8 mouse cellular contexts compared by ENCODE assay signal in genomic region chr3:129725592-129725991, GRCm38 (mm10). TPM values are rescaled to one million over a fixed set of nuclear protein-coding genes. Genes with fewer than 3 reads are reported as not detected.
DNase-seq lines count a peak whose midpoint lies in the region; ATAC-seq lines count a peak whose summit lies in the region.

No protein-coding gene starts in this region.

- peak overlapping the region; percentile 26 for H3K4me2 ChIP-seq in neural tube, embryonic 11.5 days (ENCODE audit: low read depth)
- peak overlapping the region; percentile 74 for H3K4me2 ChIP-seq in liver, embryonic 13.5 days

- no peaks in the 10 kb centered on the region for H3K27me3 ChIP-seq in neural tube, embryonic 11.5 days (ENCODE audit: control insufficient read depth, insufficient read depth, low read length)
- 0 out of 2 replicates have a peak, but pooled peaks cover 2% of the 10 kb centered on the region for H3K27me3 ChIP-seq in liver, embryonic 13.5 days

- peak; percentile 45; the same call in 1 of the 2 replicates for ATAC-seq in neural tube, embryonic 11.5 days (ENCODE audit: insufficient read depth, low FRiP score, low TSS enrichment)
- no peak for ATAC-seq in liver, embryonic 13.5 days (ENCODE audit: low read depth)

- no peak overlapping the region for H3K27ac ChIP-seq in neural tube, embryonic 11.5 days (ENCODE audit: low read depth, low read length)
- no peak overlapping the region for H3K27ac ChIP-seq in liver, embryonic 13.5 days

- peak; percentile 10 for DNase-seq in embryo, embryonic 11 days
- no peak for DNase-seq in embryo, embryonic 10.5 days (ENCODE audit: low spot score)
- no peak for DNase-seq in neural tube, embryonic 11.5 days (ENCODE audit: low spot score)
- DNase-seq in neural tube, embryonic 10.5 days (ENCODE audit: extremely low spot score, low spot score) = no peak
- no peak for DNase-seq in liver, embryonic 13.5 days
- DNase-seq in right cerebral cortex, postnatal 10 days (ENCODE audit: low spot score in 2 of 2) = no peak
- no peak for DNase-seq in retina, embryonic 14.5 days (ENCODE audit: low spot score)
- DNase-seq in kidney, adult 11 months = no peak

- no peak overlapping the region for H3K9ac ChIP-seq in neural tube, embryonic 11.5 days (ENCODE audit: low read length)
- H3K9ac ChIP-seq in liver, embryonic 13.5 days = no peak overlapping the region

- H3K4me3 ChIP-seq in neural tube, embryonic 11.5 days (ENCODE audit: low read depth, low read length) = peak overlapping the region; percentile 35
- peak overlapping the region; percentile 63; the same call in 1 of the 2 replicates for H3K4me3 ChIP-seq in liver, embryonic 13.5 days (replicated peaks)

- no peaks in the 10 kb centered on the region for H3K4me1 ChIP-seq in neural tube, embryonic 11.5 days (ENCODE audit: control insufficient read depth, insufficient read depth, low read length)
- H3K4me1 ChIP-seq in liver, embryonic 13.5 days (replicated peaks) = peaks cover 18% of the 10 kb centered on the region

- WGBS in neural tube, embryonic 11.5 days = 67% methylated on average over 5 of the region's 5 CpGs
- 76% methylated on average over 5 of the region's 5 CpGs for WGBS in liver, embryonic 13.5 days (ENCODE audit: insufficient replicate concordance)

- no peaks in the 10 kb centered on the region for H3K9me3 ChIP-seq in neural tube, embryonic 11.5 days (ENCODE audit: control insufficient read depth, low read length)
- H3K9me3 ChIP-seq in liver, embryonic 13.5 days (replicated peaks) = no peaks in the 10 kb centered on the region

- no peaks in the 10 kb centered on the region for H3K36me3 ChIP-seq in neural tube, embryonic 11.5 days (ENCODE audit: control insufficient read depth, insufficient read depth, low read length)
- H3K36me3 ChIP-seq in liver, embryonic 13.5 days = no peaks in the 10 kb centered on the region

RNA-seq across cellular contexts. Expression of gene Egf, which starts 29.5 kb away (rescaled TPM):
- 0.59 and 1.7 TPM in 2 replicates for polyA plus RNA-seq in neural tube, embryonic 11.5 days (2014; fragmentation: Nextera tagmentation; extraction: Ambion mirVana)
- 0.45 and 0.53 TPM in 2 replicates for polyA plus RNA-seq in liver, embryonic 13.5 days (2015; fragmentation: Nextera tagmentation; extraction: Ambion mirVana)
